Mouse (Mus musculus): ENCODE measurements at regions not wholly inside any gene's neighbourhood (a gene's known extent, or its start where the extent isn't known, plus 50 kb on each side); places are given as distances from the start of the nearest gene placed in this dataset.

GRCm38 (mm10) chr4:131372517-131372916, 428.3 kb downstream of the Matn1 start:
- ATAC-seq (ENCODE audit: insufficient number of reproducible peaks, insufficient read depth, low FRiP score, low TSS enrichment, low read depth): no peak
- H3K4me2 ChIP-seq: no peak overlapping the region
- peaks cover 8% of the 10 kb centered on the region for H3K4me1 ChIP-seq (replicated peaks)
- H3K9ac ChIP-seq (replicated peaks): no peak overlapping the region
- no peak overlapping the region for H3K27ac ChIP-seq
- WGBS: 79% methylated on average over 16 of the region's 16 CpGs
- no peaks in the 10 kb centered on the region for H3K36me3 ChIP-seq
- peaks cover 18% of the 10 kb centered on the region; the same call in 1 of the 2 replicates for H3K27me3 ChIP-seq
- no peaks in the 10 kb centered on the region for H3K9me3 ChIP-seq
- H3K4me3 ChIP-seq (replicated peaks): no peak overlapping the region

GRCm38 (mm10) chr4:131373172-131373571, 429.0 kb downstream of the Matn1 start:
- no peaks in the 10 kb centered on the region for H3K9me3 ChIP-seq
- no peaks in the 10 kb centered on the region for H3K36me3 ChIP-seq
- no peak overlapping the region for H3K9ac ChIP-seq (replicated peaks)
- no peak overlapping the region for H3K4me2 ChIP-seq
- peaks cover 12% of the 10 kb centered on the region; the same call in 1 of the 2 replicates for H3K27me3 ChIP-seq
- no peak overlapping the region for H3K27ac ChIP-seq
- no peak for ATAC-seq (ENCODE audit: insufficient number of reproducible peaks, insufficient read depth, low FRiP score, low TSS enrichment, low read depth)
- H3K4me1 ChIP-seq (replicated peaks): peaks cover 11% of the 10 kb centered on the region
- WGBS: 88% methylated on average over 3 of the region's 3 CpGs
- H3K4me3 ChIP-seq (replicated peaks): no peak overlapping the region

- H3K4me1 ChIP-seq (replicated peaks): peaks cover 11% of the 10 kb centered on the region
- WGBS: 90% methylated on average over 6 of the region's 6 CpGs
Observed at GRCm38 (mm10) chr4:131374527-131375290, 430.5 kb downstream of the Matn1 start.

GRCm38 (mm10) chr4:131381063-131381462, 436.9 kb downstream of the Matn1 start:
- Histone ChIP-seq H3K9me3 (no peaks in the 10 kb centered on the region), H3K36me3 (no peaks in the 10 kb centered on the region), H3K27ac (0 out of 2 replicates have a peak overlapping the region, but pooled peaks have one; percentile 32), H3K4me1 (replicated peaks) (peaks cover 14% of the 10 kb centered on the region), H3K4me3 (replicated peaks) (no peak overlapping the region), H3K4me2 (no peak overlapping the region), H3K27me3 (peaks cover 8% of the 10 kb centered on the region; the same call in 1 of the 2 replicates), H3K9ac (replicated peaks) (no peak overlapping the region)
- 45% methylated on average over 9 of the region's 9 CpGs for WGBS
- no peak for ATAC-seq (ENCODE audit: insufficient number of reproducible peaks, insufficient read depth, low FRiP score, low TSS enrichment, low read depth)

More at GRCm38 (mm10) chr4:131374527-131375290, 430.5 kb downstream of the Matn1 start:
- peaks cover 7% of the 10 kb centered on the region; the same call in 1 of the 2 replicates for H3K27me3 ChIP-seq
- H3K9ac ChIP-seq (replicated peaks): no peak overlapping the region
- no peak for ATAC-seq (ENCODE audit: insufficient number of reproducible peaks, insufficient read depth, low FRiP score, low TSS enrichment, low read depth)
- no peaks in the 10 kb centered on the region for H3K9me3 ChIP-seq
- no peak overlapping the region for H3K4me3 ChIP-seq (replicated peaks)
- H3K36me3 ChIP-seq: no peaks in the 10 kb centered on the region
- H3K27ac ChIP-seq: no peak overlapping the region
- no peak overlapping the region for H3K4me2 ChIP-seq

- Histone ChIP-seq H3K36me3 (no peaks in the 10 kb centered on the region), H3K4me2 (no peak overlapping the region), H3K27ac (0 out of 2 replicates have a peak overlapping the region, but pooled peaks have one; percentile 32), H3K27me3 (peaks cover 8% of the 10 kb centered on the region; the same call in 1 of the 2 replicates), H3K9ac (replicated peaks) (no peak overlapping the region), H3K4me3 (replicated peaks) (no peak overlapping the region), H3K4me1 (replicated peaks) (peaks cover 14% of the 10 kb centered on the region), H3K9me3 (no peaks in the 10 kb centered on the region)
- 79% methylated on average over 7 of the region's 7 CpGs for WGBS
- ATAC-seq (ENCODE audit: insufficient number of reproducible peaks, insufficient read depth, low FRiP score, low TSS enrichment, low read depth): no peak
Observed at GRCm38 (mm10) chr4:131381529-131381928, 437.3 kb downstream of the Matn1 start.

GRCm38 (mm10) chr4:131383862-131384261, 439.7 kb downstream of the Matn1 start:
- no peak overlapping the region for H3K4me2 ChIP-seq
- H3K9ac ChIP-seq (replicated peaks): no peak overlapping the region
- H3K27me3 ChIP-seq: peaks cover 5% of the 10 kb centered on the region; the same call in 1 of the 2 replicates
- WGBS: 45% methylated on average over 5 of the region's 5 CpGs
- peaks cover 11% of the 10 kb centered on the region for H3K4me1 ChIP-seq (replicated peaks)
- H3K4me3 ChIP-seq (replicated peaks): no peak overlapping the region
- no peak overlapping the region for H3K27ac ChIP-seq
- no peak for ATAC-seq (ENCODE audit: insufficient number of reproducible peaks, insufficient read depth, low FRiP score, low TSS enrichment, low read depth)
- H3K9me3 ChIP-seq: no peaks in the 10 kb centered on the region
- no peaks in the 10 kb centered on the region for H3K36me3 ChIP-seq

GRCm38 (mm10) chr4:131386961-131387360, 442.8 kb downstream of the Matn1 start:
- Histone ChIP-seq H3K9ac (replicated peaks) (no peak overlapping the region), H3K27ac (no peak overlapping the region), H3K36me3 (no peaks in the 10 kb centered on the region), H3K4me3 (replicated peaks) (no peak overlapping the region), H3K4me2 (no peak overlapping the region), H3K27me3 (peaks cover 5% of the 10 kb centered on the region; the same call in 1 of the 2 replicates), H3K9me3 (no peaks in the 10 kb centered on the region), H3K4me1 (replicated peaks) (peaks cover 21% of the 10 kb centered on the region)
- 75% methylated on average over 10 of the region's 10 CpGs for whole genome bisulfite sequencing
- no peak for ATAC-seq (ENCODE audit: insufficient number of reproducible peaks, insufficient read depth, low FRiP score, low TSS enrichment, low read depth)

GRCm38 (mm10) chr4:131391119-131391923, 446.8 kb downstream of the Ptpru start:
- Histone ChIP-seq H3K27ac (peak overlapping the region; percentile 45; the same call in 1 of the 2 replicates), H3K9ac (replicated peaks) (no peak overlapping the region), H3K36me3 (no peaks in the 10 kb centered on the region), H3K4me1 (replicated peaks) (peaks cover 31% of the 10 kb centered on the region), H3K4me2 (no peak overlapping the region), H3K27me3 (peaks cover 23% of the 10 kb centered on the region; the same call in 1 of the 2 replicates), H3K4me3 (replicated peaks) (no peak overlapping the region), H3K9me3 (no peaks in the 10 kb centered on the region)
- ATAC-seq (ENCODE audit: insufficient number of reproducible peaks, insufficient read depth, low FRiP score, low TSS enrichment, low read depth): peak; percentile 85
- WGBS: 9% methylated on average over 10 of the region's 10 CpGs

- H3K9ac ChIP-seq (replicated peaks): no peak overlapping the region
Observed at GRCm38 (mm10) chr4:131391924-131392297, 446.2 kb downstream of the Ptpru start.

GRCm38 (mm10) chr4:131392478-131392877, 445.6 kb downstream of the Ptpru start:
- H3K27me3 ChIP-seq: peaks cover 29% of the 10 kb centered on the region; the same call in 1 of the 2 replicates
- peaks cover 31% of the 10 kb centered on the region for H3K4me1 ChIP-seq (replicated peaks)
- no peaks in the 10 kb centered on the region for H3K36me3 ChIP-seq
- no peak overlapping the region for H3K4me2 ChIP-seq
- H3K27ac ChIP-seq: no peak overlapping the region
- ATAC-seq (ENCODE audit: insufficient number of reproducible peaks, insufficient read depth, low FRiP score, low TSS enrichment, low read depth): no peak
- 69% methylated on average over 3 of the region's 3 CpGs for WGBS
- H3K4me3 ChIP-seq (replicated peaks): no peak overlapping the region
- no peaks in the 10 kb centered on the region for H3K9me3 ChIP-seq
- no peak overlapping the region for H3K9ac ChIP-seq (replicated peaks)

More at GRCm38 (mm10) chr4:131391924-131392297, 446.2 kb downstream of the Ptpru start:
- Histone ChIP-seq H3K4me3 (replicated peaks) (no peak overlapping the region), H3K27me3 (peaks cover 27% of the 10 kb centered on the region; the same call in 1 of the 2 replicates), H3K4me1 (replicated peaks) (peaks cover 31% of the 10 kb centered on the region), H3K4me2 (no peak overlapping the region), H3K9me3 (no peaks in the 10 kb centered on the region), H3K36me3 (no peaks in the 10 kb centered on the region), H3K27ac (no peak overlapping the region)
- 65% methylated on average over 3 of the region's 3 CpGs for WGBS
- no peak for ATAC-seq (ENCODE audit: insufficient number of reproducible peaks, insufficient read depth, low FRiP score, low TSS enrichment, low read depth)

- no peaks in the 10 kb centered on the region for H3K36me3 ChIP-seq
Observed at GRCm38 (mm10) chr4:131396226-131396840, 441.8 kb downstream of the Ptpru start.

More at GRCm38 (mm10) chr4:131396226-131396840, 441.8 kb downstream of the Ptpru start:
- no peak for ATAC-seq (ENCODE audit: insufficient number of reproducible peaks, insufficient read depth, low FRiP score, low TSS enrichment, low read depth)
- Histone ChIP-seq H3K4me3 (replicated peaks) (no peak overlapping the region), H3K9ac (replicated peaks) (no peak overlapping the region), H3K27me3 (peaks cover 49% of the 10 kb centered on the region), H3K9me3 (0 out of 2 replicates have a peak, but pooled peaks cover 7% of the 10 kb centered on the region), H3K4me1 (replicated peaks) (peaks cover 24% of the 10 kb centered on the region), H3K4me2 (no peak overlapping the region), H3K27ac (no peak overlapping the region)
- 87% methylated on average over 8 of the region's 8 CpGs for WGBS

Measured in limb, embryonic 12.5 days (tissue).